Mouse (Mus musculus) C2C12 (cell line): ENCODE results near the gene Wwp2.

ENCODE experiments used
- CEBPB ChIP-seq: IDR thresholded peaks from one replicate; pipeline ENCODE4 v1.6.1; 2011; ENCODE audit warnings: low read depth, mild to moderate bottlenecking, control low read depth, moderate library complexity
- CTCF ChIP-seq: IDR thresholded peaks from one replicate; pipeline ENCODE4 v1.5.1; 2011; ENCODE audit not compliant: control insufficient read depth, insufficient read depth, insufficient read length
- FOSL1 ChIP-seq: IDR thresholded peaks from one replicate; pipeline ENCODE4 v1.8.0; 2011; ENCODE audit warnings: mild to moderate bottlenecking, low read length; ENCODE audit not compliant: poor library complexity, insufficient read depth, severe bottlenecking
- MAX ChIP-seq: IDR thresholded peaks from one replicate; pipeline ENCODE4 v1.6.1; 2011; ENCODE audit warnings: mild to moderate bottlenecking, control low read depth
- USF1 ChIP-seq: IDR thresholded peaks from one replicate; pipeline ENCODE4 v1.6.1; 2011; ENCODE audit warnings: low read depth, mild to moderate bottlenecking, control low read depth, moderate library complexity

DNA sequence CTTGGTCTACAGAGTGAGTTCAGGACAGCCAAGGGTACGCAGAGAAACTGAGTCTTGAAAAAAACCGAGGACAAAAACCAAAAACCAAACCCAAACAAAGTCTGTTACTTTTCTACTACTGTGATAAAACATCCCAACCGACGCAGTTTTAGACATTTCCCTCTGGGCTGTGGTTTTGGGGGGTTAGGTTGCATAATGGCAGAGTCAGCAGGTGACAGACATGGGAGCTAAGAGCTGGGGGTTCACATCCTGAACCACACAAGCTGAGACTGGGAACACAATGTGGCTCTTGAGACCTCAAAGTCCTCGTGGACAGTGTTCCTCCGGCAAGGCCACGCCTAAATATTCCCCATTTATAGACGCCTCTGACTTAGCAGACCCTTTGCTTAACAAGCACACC lies 142.0 kb downstream of the Wwp2 start:
- TF ChIP-seq CTCF = no peak
- TF ChIP-seq USF1 = no peak
- TF ChIP-seq CEBPB = no peak
- no peak for TF ChIP-seq MAX
- TF ChIP-seq FOSL1 = no peak
